Mouse (Mus musculus) T-helper 1 cell (primary cell): ENCODE data around the gene Nfe2.

Source experiments
- in situ Hi-C: fragments of 300-600 bp; cut with MboI, MseI; formaldehyde crosslinking; loops from one replicate; pipeline ENCODE4 v1.15.1; 2025; ENCODE audit warnings: high pct_unique_total_duplicates

Gene Nfe2

GRCm38 (mm10) chr15:103221386-103221785 lies 36.8 kb downstream of the Nfe2 start:
- in situ Hi-C loops = no loop called here

- in situ Hi-C loops = no loop called here
Observed at GRCm38 (mm10) chr15:103220785-103221184, 37.4 kb downstream of the Nfe2 start.

GRCm38 (mm10) chr15:103216052-103216451 lies 42.2 kb downstream of the Nfe2 start:
- in situ Hi-C loops = no loop called here

GRCm38 (mm10) chr15:103214971-103215907 lies 43.0 kb downstream of the Nfe2 start:
- in situ Hi-C loops = no loop called here

- in situ Hi-C loops = no loop called here
Observed at GRCm38 (mm10) chr15:103214149-103214548, 44.1 kb downstream of the Nfe2 start.

- in situ Hi-C loops = no loop called here
Observed at GRCm38 (mm10) chr15:103205156-103205555, 53.0 kb downstream of the Nfe2 start.

- in situ Hi-C loops = no loop called here
Observed at GRCm38 (mm10) chr15:103202088-103202793, 56.0 kb downstream of the Nfe2 start.
